Mouse (Mus musculus) bone marrow macrophage, adult 2 months (primary cell): ENCODE measurements at regions not wholly inside any gene's neighbourhood (a gene's known extent, or its start where the extent isn't known, plus 50 kb on each side); places are given as distances from the start of the nearest gene placed in this dataset.

ENCODE experiments used
- CTCF ChIP-seq: IDR thresholded peaks from 2 replicates; pipeline ENCODE4 v1.5.1; 2012; ENCODE audit warnings: low read depth, mild to moderate bottlenecking, low read length, moderate library complexity
- POLR2A ChIP-seq: IDR thresholded peaks from 2 replicates; pipeline ENCODE4 v1.6.1; 2012; ENCODE audit warnings: mild to moderate bottlenecking, low read depth, low read length, borderline replicate concordance

DNA sequence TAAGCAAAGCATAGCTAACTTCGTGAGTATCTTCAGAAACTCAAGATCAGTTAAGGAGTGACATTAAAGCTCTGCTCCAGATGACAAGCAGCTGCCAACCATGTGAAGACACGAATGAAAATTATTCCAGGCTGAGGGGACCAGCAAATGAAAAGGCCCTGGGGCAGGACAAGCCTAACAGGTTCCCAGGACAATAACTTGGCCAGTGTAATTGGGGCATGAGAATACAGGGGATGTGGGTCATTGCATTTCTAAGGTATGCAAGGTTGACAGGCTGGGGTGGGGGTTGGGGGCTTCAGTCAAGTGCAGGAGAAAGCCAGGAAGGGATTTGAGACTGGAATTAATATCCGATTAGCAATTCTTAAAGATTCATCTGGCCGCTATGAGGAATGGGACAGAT is 242.6 kb downstream of the Hs3st3b1 start:
- no peak for TF ChIP-seq CTCF
- TF ChIP-seq POLR2A, result no peak
